Mouse (Mus musculus): ENCODE measurements around the gene Cdc27. TPM values are rescaled to one million over a fixed set of nuclear protein-coding genes. Genes with fewer than 3 reads are reported as not detected.
A peak's percentile ranks its signal among the peaks of the same experiment; 100 is the strongest.

Cdc27 gene
- 10 to 100 TPM; 25.9 to 27.5 TPM for total RNA-seq (2021)
- long read RNA-seq, experiment 1, full-length matches to known transcripts = 4 of 11 reads
- long read RNA-seq, experiment 1, partial matches to known transcripts = 1 of 11 reads
- long read RNA-seq, experiment 1, other reads (novel, unspliced or antisense) = 6 of 11 reads
- long read RNA-seq, experiment 2, full-length matches to known transcripts = 4 of 11 reads
- long read RNA-seq, experiment 2, partial matches to known transcripts = 4 of 11 reads
- long read RNA-seq, experiment 2, other reads (novel, unspliced or antisense) = 3 of 11 reads

DNA sequence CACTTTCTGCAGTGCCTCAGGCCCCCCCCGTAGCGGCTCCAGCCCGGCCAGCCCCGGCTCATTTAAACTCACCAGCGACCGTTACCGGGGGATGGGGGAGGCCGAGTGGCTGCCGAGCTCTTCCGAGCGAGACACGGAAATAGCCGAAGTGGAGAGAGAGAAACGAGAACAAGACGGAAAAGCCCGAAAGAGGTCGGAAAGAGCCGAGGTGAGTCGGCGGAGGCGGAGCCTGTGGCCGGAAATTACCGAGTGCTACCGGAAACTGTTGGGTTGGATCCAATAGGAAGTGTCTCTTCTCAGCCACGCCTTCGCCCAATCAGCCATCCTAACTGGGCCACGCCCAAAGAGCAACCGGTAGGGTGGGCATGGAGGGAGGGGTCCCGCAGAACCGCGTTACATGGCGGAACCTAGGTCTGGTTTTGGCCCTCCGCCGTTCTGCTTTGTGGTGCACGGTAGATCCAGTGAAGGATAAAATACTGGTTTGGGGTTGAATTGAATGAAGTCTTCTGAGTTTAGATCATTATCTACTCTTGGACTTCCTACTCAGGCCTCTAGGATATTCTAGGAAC is at the start of gene Cdc27, which contains the start of gene Myl4:
Cdc27 (minus strand) TSS at position 215 of the 569 bp plus-strand sequence.
Myl4 (plus strand) TSS at position 258 of the 569 bp plus-strand sequence.
- peak within 1 kb of the TSS; percentile 97 for H3K27ac ChIP-seq
- peak within 1 kb of the TSS; percentile 94 for H3K4me3 ChIP-seq
- TF ChIP-seq CTCF (IDR thresholded peaks at IDR 0.05) = no peak
- peak; percentile 96 for DNase-seq
- intact Hi-C loops (cut with DNase I) = no loop called here

DNA sequence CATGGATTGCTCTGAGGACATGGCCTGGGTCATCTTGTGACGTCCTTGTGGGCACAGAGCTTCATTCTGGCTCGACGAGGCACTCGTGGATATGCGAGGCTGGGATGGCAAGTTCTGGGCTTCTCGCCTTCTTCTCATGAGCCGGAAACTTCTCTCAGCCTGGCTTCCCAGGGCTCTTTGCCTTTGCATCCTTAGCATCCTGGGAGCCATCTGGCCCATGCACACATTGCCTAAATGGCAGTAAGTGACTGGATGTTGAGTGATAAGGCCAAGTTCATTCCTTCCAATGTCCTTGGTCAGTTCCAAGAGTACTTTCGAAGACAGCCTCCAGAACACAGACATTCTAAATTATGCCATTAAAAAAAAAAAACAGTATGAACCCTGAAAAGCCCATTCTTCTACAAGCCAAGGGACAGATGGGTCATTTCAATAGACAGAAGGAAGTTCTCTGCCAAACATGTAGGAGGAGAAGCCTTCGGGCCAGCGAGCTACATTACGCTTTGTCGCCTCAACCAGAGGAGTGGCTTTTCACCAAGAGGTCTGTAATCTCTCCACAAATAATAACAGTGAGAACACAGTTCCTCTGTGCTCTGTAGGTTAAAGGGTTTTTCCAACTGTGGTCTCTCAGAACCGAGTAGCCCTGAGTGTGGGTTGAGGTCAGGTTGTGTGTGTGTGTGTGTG is 49.0 kb upstream of the Cdc27 start:
- intact Hi-C loops (cut with DNase I) = loop anchor here (10.0 kb wide), 1 partner anchor 525 kb away; the partner anchor contains the start of gene Mettl2
- H3K27ac ChIP-seq = no peak overlapping the region
- no peak for TF ChIP-seq CTCF (IDR thresholded peaks at IDR 0.05)
- no peak for DNase-seq
- no peak overlapping the region for H3K4me3 ChIP-seq

DNA sequence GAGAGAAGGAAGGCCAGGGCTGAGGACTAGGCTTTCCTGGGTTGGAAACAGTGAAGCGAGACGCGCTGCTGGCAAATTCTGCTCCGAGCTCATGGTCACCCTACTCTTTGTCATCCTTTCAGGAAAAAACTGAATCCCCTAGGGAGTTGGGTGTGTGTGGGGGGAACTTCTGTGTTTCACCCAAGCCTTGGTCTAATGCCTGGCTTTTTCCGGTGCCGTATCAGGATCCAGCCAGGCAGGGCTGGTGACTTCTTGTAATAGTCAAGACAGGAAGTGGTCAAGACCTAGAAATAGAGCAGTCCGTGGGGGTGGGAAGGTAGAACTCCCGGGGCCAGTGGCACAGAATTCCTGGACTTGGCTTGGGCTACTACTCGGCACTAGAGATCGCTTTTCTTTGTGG is 45.9 kb upstream of the Cdc27 start:
- no peak overlapping the region for H3K27ac ChIP-seq
- TF ChIP-seq CTCF (IDR thresholded peaks at IDR 0.05) = no peak
- intact Hi-C loops (cut with DNase I) = loop anchor here (10.0 kb wide), 1 partner anchor 528 kb away; the partner anchor contains the start of gene Mettl2
- no peak for DNase-seq
- H3K4me3 ChIP-seq = no peak overlapping the region

DNA sequence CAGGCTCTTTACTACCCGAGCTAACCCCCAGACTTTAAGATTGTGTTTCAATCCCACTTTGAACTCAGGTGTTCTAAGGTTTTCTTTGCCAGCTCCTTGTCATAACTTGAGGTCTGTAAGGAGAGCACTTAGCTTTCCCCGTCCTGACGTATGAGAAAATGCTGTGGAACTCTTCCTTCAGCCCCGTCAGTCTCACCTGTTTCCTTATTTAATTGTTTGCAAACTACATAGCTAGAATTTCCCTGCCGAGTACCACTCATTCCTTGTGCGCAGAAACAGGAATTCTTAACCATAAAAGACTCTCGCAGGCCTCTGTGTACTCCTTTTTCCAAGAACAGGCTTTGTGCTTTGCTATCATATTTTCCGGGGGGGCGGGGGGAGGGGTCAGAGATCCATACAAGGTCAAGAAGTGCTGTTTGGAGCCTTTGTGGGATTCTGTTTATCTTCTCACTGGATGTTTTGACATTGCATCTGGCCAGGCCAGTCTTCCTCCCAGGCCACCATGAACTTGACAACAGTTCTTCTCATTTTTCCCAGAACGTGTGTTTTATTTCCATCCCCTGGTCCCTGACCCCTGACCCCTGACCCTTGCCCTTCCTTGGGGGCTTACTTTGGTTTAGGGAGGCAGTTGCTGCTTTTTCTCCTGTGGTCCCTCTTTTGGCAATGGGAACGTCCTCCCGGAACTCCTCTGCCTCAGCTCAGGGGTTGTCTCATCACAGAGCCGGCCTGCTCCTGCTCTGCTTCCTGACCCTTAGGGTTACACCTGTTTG is 41.8 kb upstream of the Cdc27 start:
- DNase-seq = no peak
- no peak overlapping the region for H3K4me3 ChIP-seq
- TF ChIP-seq CTCF (IDR thresholded peaks at IDR 0.05) = no peak
- intact Hi-C loops (cut with DNase I) = loop anchor here (5.0 to 10.0 kb wide), 2 partner anchors 70 to 533 kb away; partner anchors contain the start of gene Mettl2
- H3K27ac ChIP-seq = no peak overlapping the region

DNA sequence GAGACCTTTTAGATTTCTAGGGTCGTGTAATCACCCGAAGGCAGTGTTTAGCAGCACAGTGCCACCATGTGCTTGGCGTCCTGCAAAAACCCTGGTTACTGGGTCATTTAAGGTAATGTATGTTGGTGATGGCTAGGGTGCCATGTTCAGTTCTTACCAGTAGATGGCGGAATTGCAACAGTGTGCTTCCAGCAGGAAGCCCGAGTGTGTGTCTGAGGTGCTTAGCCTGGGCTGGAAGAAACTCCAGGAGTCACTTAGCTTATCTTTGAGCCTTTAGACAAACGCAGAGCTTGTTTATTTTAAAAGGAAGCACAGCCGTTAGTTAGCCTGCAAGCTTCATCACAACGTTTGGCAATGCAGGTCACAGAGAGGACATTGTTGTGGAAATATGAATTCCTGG is 39.7 kb upstream of the Cdc27 start:
- H3K4me3 ChIP-seq = no peak overlapping the region
- intact Hi-C loops (cut with DNase I) = loop anchor here (5.0 to 10.0 kb wide), 2 partner anchors 72 to 535 kb away; partner anchors contain the start of gene Mettl2
- no peak; the same call in none of the 2 replicates for TF ChIP-seq CTCF (IDR thresholded peaks at IDR 0.05)
- no peak overlapping the region for H3K27ac ChIP-seq
- DNase-seq = peak; percentile 79

DNA sequence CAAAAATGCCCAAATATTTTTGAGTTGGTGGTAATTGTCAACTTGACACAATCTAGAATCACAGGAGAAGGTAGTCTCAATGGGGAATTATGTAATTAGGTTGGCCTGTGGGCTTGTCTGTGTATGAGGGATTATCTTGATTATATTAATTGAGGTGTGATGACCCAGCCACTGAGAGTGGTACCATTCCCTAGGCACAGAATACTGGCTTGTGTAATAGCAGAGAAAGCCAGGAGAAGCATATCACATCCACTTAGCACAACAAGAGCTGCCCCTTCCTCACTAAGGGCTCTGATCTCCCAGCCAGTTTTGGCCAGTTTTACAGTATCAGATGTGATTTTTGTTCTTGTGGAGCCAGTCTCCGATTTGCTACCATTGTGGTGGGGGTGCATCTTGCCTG is 39.1 kb upstream of the Cdc27 start:
- DNase-seq = no peak
- Histone ChIP-seq H3K27ac (no peak overlapping the region), H3K4me3 (no peak overlapping the region)
- intact Hi-C loops (cut with DNase I) = no loop called here
- no peak for TF ChIP-seq CTCF (IDR thresholded peaks at IDR 0.05)

DNA sequence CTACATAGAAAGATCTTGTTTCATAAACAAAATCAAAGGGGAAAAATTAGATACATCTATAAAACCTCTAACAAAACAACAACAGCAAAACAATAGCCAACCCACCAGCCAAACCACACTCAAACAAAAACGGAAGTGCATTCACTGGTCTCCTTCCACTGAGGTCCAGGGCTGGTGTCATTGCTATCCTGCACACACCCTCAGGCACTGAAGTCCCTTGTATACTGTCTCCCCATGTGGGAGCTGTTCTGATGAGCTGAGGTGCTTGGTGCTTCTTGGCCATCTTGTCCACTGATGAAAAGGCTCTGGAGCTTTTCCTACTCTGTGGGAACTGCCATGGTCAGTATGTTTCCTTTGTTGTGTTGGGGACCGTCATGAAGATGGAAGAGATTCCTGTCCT is 38.1 kb upstream of the Cdc27 start:
- no peak for DNase-seq
- H3K27ac ChIP-seq = no peak overlapping the region
- TF ChIP-seq CTCF (IDR thresholded peaks at IDR 0.05) = no peak
- intact Hi-C loops (cut with DNase I) = no loop called here
- H3K4me3 ChIP-seq = no peak overlapping the region

DNA sequence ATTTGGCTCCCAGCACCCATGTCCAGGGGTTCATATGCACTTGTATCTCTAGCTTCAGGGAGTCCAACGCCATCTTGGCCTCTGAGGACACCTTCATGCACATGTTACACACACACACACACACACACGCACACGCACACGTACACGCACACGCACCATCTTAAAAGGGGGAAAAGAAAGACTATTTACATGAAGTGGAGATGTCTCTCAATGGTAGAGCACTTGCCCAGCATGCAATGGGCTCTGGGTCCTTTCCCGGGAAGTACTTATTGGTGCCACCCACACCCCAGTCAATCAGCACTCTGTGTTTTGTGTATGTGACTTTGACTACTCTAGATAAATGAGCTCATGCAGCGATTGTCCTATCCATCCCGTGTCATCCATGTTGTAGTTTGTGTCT is 37.5 kb upstream of the Cdc27 start:
- TF ChIP-seq CTCF (IDR thresholded peaks at IDR 0.05) = no peak
- intact Hi-C loops (cut with DNase I) = no loop called here
- DNase-seq = no peak

DNA sequence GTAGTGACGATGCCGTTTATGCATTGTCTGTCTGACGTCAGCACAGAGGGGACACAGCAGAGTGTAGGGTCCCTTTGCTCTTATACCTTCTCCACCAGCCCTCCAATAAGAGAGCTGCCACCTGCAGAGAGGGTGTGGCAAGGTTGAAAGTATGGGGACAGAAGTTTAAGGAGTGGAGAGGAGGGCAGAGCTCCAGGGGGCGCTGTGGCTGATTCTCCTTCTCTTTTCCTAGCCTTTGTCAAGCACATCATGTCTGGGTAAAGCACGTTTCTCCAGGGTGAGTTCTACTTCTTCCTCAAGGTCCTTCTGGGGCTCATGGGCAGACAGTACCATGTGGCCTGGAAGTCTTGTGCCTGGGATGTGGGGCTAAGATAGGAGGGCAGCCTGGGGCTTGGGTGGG is 35.1 kb upstream of the Cdc27 start:
- Histone ChIP-seq H3K27ac (no peak overlapping the region), H3K4me3 (no peak overlapping the region)
- TF ChIP-seq CTCF (IDR thresholded peaks at IDR 0.05) = no peak
- intact Hi-C loops (cut with DNase I) = no loop called here
- DNase-seq = no peak

More for the DNA sequence above, 37.5 kb upstream of the Cdc27 start:
- Histone ChIP-seq H3K4me3 (no peak overlapping the region), H3K27ac (no peak overlapping the region)

DNA sequence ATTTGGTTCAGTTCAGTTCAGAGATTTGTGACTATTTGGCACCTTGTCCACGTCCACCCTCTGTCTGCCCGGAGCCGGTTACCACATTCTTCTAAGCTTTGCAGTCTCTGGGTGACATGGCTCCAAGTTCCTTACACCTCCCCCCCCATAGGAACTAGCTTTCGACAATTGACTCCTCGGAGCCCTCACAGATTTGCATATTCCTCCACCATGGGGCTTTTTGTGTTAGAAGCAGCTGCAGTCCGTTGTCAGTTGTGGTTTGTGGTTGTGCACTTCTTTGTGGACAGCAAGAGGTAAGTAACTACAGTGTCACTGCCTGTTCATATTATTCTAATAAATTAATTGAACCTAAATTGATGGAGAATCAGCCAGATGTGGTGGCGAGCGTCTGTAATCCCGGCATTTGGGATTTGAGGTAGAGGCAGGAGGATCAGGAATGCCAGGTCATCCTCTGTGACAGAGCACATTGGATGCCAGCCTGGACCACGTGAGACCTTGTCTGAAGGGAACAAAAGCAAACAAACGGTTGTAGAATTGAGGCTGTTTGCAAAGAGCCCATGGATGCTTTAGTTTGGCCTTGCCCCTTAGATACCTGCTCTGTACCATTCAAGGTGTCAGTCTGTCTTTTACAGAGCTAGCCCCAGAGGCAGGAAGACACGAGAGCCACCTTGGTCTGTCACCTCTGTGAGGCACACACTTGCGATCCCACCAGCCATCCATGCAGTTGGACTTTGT is 32.4 kb upstream of the Cdc27 start:
- Histone ChIP-seq H3K27ac (no peak overlapping the region), H3K4me3 (no peak overlapping the region)
- no peak for DNase-seq
- intact Hi-C loops (cut with DNase I) = no loop called here
- no peak for TF ChIP-seq CTCF (IDR thresholded peaks at IDR 0.05)

DNA sequence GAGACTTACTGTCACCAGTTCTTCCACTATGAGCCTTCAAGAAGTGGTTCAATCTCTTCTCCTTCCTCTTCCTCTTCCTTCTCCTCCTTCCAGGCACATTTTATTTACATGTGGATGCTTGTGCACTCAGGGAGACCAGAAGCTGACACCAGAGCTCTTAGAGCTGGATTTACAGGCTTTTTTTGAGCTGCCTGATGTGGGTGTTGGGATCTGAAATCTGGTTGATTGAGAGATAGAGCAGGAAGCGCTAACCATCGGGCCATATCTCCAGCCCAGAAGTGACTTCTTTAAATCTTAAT is 31.8 kb upstream of the Cdc27 start:
- no peak for TF ChIP-seq CTCF (IDR thresholded peaks at IDR 0.05)
- DNase-seq = no peak
- Histone ChIP-seq H3K4me3 (no peak overlapping the region), H3K27ac (no peak overlapping the region)
- intact Hi-C loops (cut with DNase I) = no loop called here

All from gastrocnemius, adult 2 months (tissue).